Mouse (Mus musculus) erythroblast, embryonic 14.5 days (primary cell): Measurements from ENCODE around the gene Clps. TPM values are rescaled to one million over a fixed set of nuclear protein-coding genes. Genes with fewer than 3 reads are reported as not detected.
A peak's percentile ranks its signal among the peaks of the same experiment; 100 is the strongest.

Source experiments
- H3K27me3 ChIP-seq: 2 replicates; pipeline ENCODE4 v1.6.1; 2012; ENCODE audit warnings: inconsistent platforms; ENCODE audit not compliant: control insufficient read depth
- H3K36me3 ChIP-seq: 2 replicates; pipeline ENCODE4 v1.6.1; 2012; ENCODE audit warnings: mild to moderate bottlenecking, inconsistent platforms; ENCODE audit not compliant: control insufficient read depth
- H3K4me1 ChIP-seq: 2 replicates; pipeline ENCODE4 v1.6.1; 2012; ENCODE audit warnings: inconsistent platforms; ENCODE audit not compliant: control insufficient read depth
- H3K4me3 ChIP-seq: replicated peaks from 2 replicates; pipeline ENCODE3; 2012; ENCODE audit warnings: moderate library complexity, mild to moderate bottlenecking, inconsistent platforms
- H3K9me3 ChIP-seq: 2 replicates; pipeline ENCODE4 v1.6.1; 2012; ENCODE audit warnings: low read length, inconsistent platforms, mixed read lengths; ENCODE audit not compliant: control insufficient read depth
- GATA1 ChIP-seq: IDR thresholded peaks from 2 replicates; pipeline ENCODE4 v1.6.1; 2012; ENCODE audit warnings: low read length, inconsistent platforms, mixed read lengths
- TAL1 ChIP-seq: IDR thresholded peaks from 3 replicates; pipeline ENCODE4 v1.6.1; 2012; ENCODE audit warnings: low read length, inconsistent platforms, mixed read lengths
- polyA plus RNA-seq: library from polyadenylated mRNA; stranded (reverse); fragments of >175 nt; gene quantifications from 2 replicates; pipeline ENCODE4 v1.2.3, GENCODE M21; 2012

Gene Clps
- polyA plus RNA-seq, 1 experiment: not detected

DNA sequence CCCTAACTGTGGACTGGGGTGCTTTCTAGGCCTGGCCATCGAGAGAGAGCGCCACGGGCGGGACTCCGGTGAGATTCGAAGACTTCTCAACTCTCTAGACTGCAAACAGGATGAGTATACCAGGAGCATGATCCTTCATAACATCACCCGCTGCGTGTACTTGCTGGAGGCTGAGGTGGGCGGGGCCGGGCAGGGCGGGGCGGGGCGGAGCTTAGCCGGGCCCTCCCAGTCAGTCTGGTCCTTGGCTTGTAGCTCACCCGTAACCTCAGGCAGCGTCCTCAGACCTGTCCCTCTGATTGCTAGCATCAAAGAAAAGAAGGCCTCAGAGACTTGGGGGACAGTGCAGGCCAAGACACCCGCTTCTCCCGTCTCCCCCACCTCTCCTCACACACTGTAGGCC, 28.6 kb downstream of the Clps start:
- no peak for TF ChIP-seq GATA1
- no peak for TF ChIP-seq TAL1
- H3K4me3 ChIP-seq: no peak overlapping the region

DNA sequence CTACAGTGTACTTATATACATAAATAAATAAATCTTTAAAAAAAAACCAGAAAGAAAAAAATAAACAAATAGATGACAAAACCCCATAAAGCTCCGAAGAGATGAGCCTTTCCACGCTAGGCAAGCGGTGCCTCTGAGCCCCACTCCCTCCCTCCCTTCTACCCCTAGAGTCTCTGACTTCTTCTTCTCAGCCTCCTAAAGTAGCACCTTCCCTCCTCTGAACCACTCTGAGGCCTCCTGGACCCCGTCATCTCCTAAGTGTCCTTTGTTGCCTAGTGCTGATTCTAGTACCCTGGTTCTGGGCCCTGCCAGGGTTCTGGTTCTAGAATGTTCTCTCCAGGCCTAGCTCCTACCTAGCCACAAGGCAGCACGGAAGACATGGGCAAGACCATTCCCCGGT, 30.1 kb downstream of the Clps start, which contains the start of gene Armc12:
TSS of gene Armc12 (plus strand) at position 301 of the 400 bp plus-strand sequence.
- TF ChIP-seq GATA1 (no peak), TAL1 (no peak)
- H3K9me3 ChIP-seq: no peaks in the 10 kb centered on the region
- H3K27me3 ChIP-seq: peaks cover 7% of the 10 kb centered on the region
- H3K4me1 ChIP-seq: no peaks in the 10 kb centered on the region
- no peak within 1 kb of the TSS for H3K4me3 ChIP-seq
- no peaks in the 10 kb centered on the region for H3K36me3 ChIP-seq

More for the DNA sequence above, 28.6 kb downstream of the Clps start:
- H3K36me3 ChIP-seq: no peaks in the 10 kb centered on the region
- H3K27me3 ChIP-seq: peaks cover 7% of the 10 kb centered on the region
- no peaks in the 10 kb centered on the region for H3K4me1 ChIP-seq
- no peaks in the 10 kb centered on the region for H3K9me3 ChIP-seq

DNA sequence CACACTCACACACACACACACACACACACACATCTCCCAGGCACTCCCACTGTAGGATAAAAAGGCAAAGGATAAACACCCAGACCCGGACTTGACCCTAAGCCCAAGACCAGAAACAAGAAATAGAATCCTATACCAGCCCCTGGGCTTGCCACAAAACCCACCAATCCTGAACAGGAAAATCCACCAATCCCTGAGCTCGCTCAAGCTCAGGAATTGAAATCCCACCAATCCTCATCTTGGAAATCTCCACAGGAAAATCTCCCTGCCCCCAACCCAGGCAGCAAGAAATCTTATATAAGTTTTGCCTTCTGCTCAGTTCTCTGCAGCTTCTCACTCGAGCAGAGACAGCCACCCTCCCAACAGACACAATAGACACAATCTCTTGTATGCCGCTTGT, 31.4 kb downstream of the Clps start:
- H3K36me3 ChIP-seq: no peaks in the 10 kb centered on the region
- H3K9me3 ChIP-seq: no peaks in the 10 kb centered on the region
- H3K27me3 ChIP-seq: peaks cover 14% of the 10 kb centered on the region
- H3K4me3 ChIP-seq: no peak overlapping the region
- TF ChIP-seq GATA1 (no peak), TAL1 (no peak)
- no peaks in the 10 kb centered on the region for H3K4me1 ChIP-seq

DNA sequence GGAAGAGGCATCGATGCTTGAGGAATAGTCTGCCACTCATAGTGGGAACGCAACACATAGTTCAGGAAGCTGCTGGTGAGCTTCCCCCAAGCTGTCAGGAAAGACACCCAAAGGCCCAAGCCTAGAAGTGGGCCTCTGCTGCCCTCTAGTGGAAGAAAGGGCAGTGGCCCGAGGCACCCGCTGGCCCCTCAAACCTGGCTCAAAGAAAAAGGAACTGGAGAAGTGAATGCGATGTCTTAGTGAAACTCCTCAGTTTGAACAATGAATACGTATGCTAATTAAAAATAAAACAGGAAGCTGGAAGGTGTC, 32.6 kb downstream of the Clps start:
- peaks cover 25% of the 10 kb centered on the region for H3K27me3 ChIP-seq
- no peak overlapping the region for H3K4me3 ChIP-seq
- no peak for TF ChIP-seq GATA1
- TF ChIP-seq TAL1: no peak
- no peaks in the 10 kb centered on the region for H3K36me3 ChIP-seq
- H3K4me1 ChIP-seq: peaks cover 3% of the 10 kb centered on the region
- H3K9me3 ChIP-seq: no peaks in the 10 kb centered on the region

DNA sequence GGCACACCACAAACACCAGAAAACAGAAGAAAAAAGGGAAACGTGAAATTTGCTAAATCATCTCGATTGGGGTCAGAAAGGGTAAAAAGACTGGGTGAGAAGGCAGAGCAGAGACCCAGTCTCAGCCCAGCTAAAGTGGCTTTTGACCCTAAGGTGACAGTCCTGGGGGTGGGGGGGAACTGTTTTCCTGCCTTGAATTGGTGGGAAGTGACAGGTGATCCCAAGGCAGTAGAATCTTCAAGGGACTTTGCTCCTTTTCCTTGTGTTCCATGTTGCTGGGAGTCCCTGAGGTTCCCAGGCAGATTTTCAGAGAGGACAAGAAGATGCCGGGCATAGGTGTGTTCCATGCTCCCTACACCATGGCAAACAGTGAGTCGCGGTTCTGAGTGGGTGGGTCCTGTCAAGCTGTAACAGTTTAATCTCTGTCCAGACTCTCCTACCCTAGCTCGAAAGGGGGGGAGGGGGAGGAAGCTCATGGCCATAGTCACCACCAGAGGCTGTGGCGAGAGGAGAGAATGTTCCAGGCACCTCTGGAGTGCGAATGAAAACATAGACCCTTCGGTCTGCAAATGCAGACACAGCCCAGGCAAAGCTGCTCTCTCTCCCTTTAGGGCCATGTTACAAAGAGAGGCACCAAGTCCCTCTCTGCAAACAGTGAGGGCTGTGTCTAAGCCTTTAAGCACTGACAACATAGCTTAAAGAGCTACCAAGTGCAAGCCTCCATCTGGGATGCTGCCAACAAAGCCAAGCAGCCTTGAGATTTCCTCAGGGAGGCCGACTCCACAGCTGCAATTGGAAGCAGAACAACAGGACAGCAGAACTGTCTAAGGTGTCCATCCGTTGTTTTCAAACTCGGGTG, 33.2 kb downstream of the Clps start:
- Histone ChIP-seq H3K9me3 (no peaks in the 10 kb centered on the region), H3K4me1 (peaks cover 8% of the 10 kb centered on the region), H3K36me3 (no peaks in the 10 kb centered on the region), H3K27me3 (peaks cover 31% of the 10 kb centered on the region), H3K4me3 (no peak overlapping the region)
- no peak for TF ChIP-seq TAL1
- TF ChIP-seq GATA1: no peak

DNA sequence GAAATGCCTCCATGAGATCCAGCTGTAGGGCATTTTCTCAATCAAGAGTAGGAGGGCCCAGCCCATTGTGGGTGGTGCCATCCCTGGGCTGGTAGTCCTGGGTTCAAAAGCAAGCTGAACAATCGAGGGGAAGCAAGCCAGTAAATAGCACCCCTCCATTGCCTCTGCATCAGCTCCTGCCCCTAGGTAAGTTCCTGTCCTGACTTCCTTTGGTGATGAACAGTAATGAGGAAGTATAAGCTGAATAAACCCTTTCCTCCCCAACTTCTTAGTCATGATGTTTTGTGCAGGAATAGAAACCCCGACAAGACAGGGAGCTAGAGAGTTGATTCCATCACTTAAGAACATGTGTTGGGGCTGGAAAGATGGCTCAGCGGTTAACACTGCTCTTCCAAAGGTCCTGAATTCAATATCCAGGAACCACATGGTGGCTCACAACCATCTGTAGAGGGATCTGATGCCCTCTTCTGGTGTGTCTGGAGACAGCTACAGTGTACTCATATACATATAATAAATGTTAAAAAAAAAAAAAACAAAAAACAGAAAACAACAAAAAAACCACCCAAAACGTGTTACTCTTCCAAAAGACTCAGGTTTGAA, 35.6 kb downstream of the Clps start:
- no peak overlapping the region for H3K4me3 ChIP-seq
- peaks cover 9% of the 10 kb centered on the region for H3K4me1 ChIP-seq
- H3K9me3 ChIP-seq: no peaks in the 10 kb centered on the region
- H3K36me3 ChIP-seq: no peaks in the 10 kb centered on the region
- H3K27me3 ChIP-seq: peaks cover 38% of the 10 kb centered on the region
- no peak for TF ChIP-seq GATA1
- TF ChIP-seq TAL1: no peak

DNA sequence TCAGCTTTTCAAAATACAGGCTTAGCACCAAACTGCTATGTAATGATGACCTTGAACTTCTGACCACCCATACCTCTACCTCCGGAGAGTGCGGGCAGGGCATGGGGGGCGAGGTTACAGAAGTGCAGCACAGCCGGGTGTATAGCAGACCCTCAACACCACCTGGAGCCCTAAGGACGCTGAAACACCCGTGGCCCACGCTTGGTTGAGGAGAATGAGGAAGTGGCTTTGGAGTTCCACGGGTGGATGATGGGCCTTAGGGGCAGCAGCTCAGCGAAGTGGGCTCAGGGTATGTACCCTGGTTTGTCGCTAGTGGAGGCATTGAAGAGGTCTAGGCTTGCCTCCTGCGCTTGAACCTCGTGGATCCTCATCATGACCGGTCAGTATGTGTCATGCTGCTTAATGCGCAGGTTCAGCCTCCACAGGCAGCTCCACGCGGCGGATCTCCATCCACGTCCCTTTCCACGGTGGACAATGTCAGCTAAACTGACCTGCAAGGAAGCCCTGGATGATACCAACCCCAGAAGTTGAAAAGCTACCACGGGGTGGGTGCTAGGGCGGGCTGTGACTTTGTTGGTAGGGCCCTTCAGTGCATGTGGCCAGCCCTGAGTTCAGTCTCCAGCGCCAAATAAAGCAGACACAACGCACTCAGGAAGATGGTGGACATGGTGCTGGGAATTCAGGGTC, 36.4 kb downstream of the Clps start:
- no peaks in the 10 kb centered on the region for H3K9me3 ChIP-seq
- H3K4me3 ChIP-seq: no peak overlapping the region
- H3K4me1 ChIP-seq: peaks cover 9% of the 10 kb centered on the region
- TF ChIP-seq GATA1: no peak
- TF ChIP-seq TAL1: no peak
- H3K36me3 ChIP-seq: no peaks in the 10 kb centered on the region
- peaks cover 40% of the 10 kb centered on the region for H3K27me3 ChIP-seq

DNA sequence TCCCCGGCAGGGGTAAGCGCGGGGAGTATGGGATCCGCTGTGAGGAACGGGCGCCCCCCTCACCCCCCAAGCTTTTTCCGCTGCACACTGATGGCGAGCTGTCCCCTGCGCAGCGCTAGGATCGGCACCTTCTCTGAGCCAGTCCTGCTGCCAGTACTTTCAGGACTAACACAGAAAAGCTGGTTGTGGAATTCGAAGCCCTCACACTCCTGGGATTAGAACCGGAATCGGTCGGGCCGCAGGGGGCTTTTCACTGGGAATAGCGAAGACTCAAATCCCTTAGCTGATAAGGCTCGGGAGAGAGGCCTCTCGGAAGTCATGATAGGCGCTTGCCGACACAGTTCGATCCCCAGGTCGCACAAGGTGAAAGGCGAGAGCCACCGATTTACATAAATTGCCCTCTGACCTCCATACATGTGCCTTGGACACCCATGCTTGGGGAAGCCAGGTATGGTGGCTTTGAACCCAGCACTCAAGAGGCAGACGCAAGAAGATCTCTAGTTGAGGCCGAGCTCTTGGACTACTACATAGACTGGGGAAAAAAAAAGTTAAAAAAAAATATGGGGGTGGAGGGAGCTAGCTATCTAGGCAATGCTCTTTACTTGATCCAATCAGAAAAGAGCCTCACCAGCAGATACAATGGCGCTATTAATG, 37.1 kb downstream of the Clps start:
- peak overlapping the region; percentile 40 for H3K4me3 ChIP-seq
- TF ChIP-seq GATA1 (no peak), TAL1 (no peak)
- peaks cover 9% of the 10 kb centered on the region for H3K4me1 ChIP-seq
- no peaks in the 10 kb centered on the region for H3K36me3 ChIP-seq
- peaks cover 47% of the 10 kb centered on the region for H3K27me3 ChIP-seq
- no peaks in the 10 kb centered on the region for H3K9me3 ChIP-seq
